ENCODE assay signal across 17 mouse cellular contexts in genomic region chr1:191668030-191668429, GRCm38 (mm10). TPM values are rescaled to one million over a fixed set of nuclear protein-coding genes. Genes with fewer than 3 reads are reported as not detected.
DNase-seq lines count a peak whose midpoint lies in the region; ATAC-seq lines count a peak whose summit lies in the region.
"Had no signal": no experiment of that assay in that cellular context is flagged by ENCODE, and none has a peak within 500 bp of the region (broad histone marks: within the 10 kb centered on the region; RNA-seq: fewer than 3 reads in every experiment).

No protein-coding gene starts in this region.

- H3K4me3 ChIP-seq in kidney, embryonic 14.5 days (ENCODE audit: low read length) = no peak overlapping the region
- H3K4me3 ChIP-seq in intestine, embryonic 15.5 days (replicated peaks) = no peak overlapping the region
- H3K4me3 ChIP-seq in forebrain, embryonic 14.5 days (ENCODE audit: low read depth, low read length) = no peak overlapping the region
- H3K4me3 ChIP-seq: erythroblast, embryonic 14.5 days; heart, embryonic 13.5 days; hindbrain, embryonic 10.5 days; left cerebral cortex, adult 2 months had no signal

- H3K9ac ChIP-seq in kidney, embryonic 14.5 days (ENCODE audit: low read depth, low read length) = no peak overlapping the region
- H3K9ac ChIP-seq in intestine, embryonic 15.5 days = no peak overlapping the region
- H3K9ac ChIP-seq in forebrain, embryonic 14.5 days (ENCODE audit: low read length) = no peak overlapping the region
- H3K9ac ChIP-seq: heart, embryonic 13.5 days had no signal

- H3K9me3 ChIP-seq in kidney, embryonic 14.5 days (ENCODE audit: control insufficient read depth, low read length) = no peaks in the 10 kb centered on the region
- H3K9me3 ChIP-seq in intestine, embryonic 15.5 days = no peaks in the 10 kb centered on the region
- no peaks in the 10 kb centered on the region for H3K9me3 ChIP-seq in forebrain, embryonic 14.5 days (replicated peaks; ENCODE audit: control insufficient read depth, low read length)
- H3K9me3 ChIP-seq: heart, embryonic 13.5 days; hindbrain, embryonic 10.5 days had no signal

- no peak overlapping the region for H3K27ac ChIP-seq in kidney, embryonic 14.5 days (ENCODE audit: low read depth, low read length)
- H3K27ac ChIP-seq in intestine, embryonic 15.5 days = peak overlapping the region; percentile 3; the same call in 1 of the 2 replicates
- H3K27ac ChIP-seq in forebrain, embryonic 14.5 days (ENCODE audit: low read depth, low read length) = no peak overlapping the region
- H3K27ac ChIP-seq: heart, embryonic 13.5 days; hindbrain, embryonic 10.5 days; left cerebral cortex, adult 2 months had no signal

- WGBS in kidney, embryonic 14.5 days = 54% methylated on average over 9 of the region's 9 CpGs
- 51% methylated on average over 9 of the region's 9 CpGs for WGBS in intestine, embryonic 15.5 days
- WGBS in forebrain, embryonic 14.5 days = 90% methylated on average over 9 of the region's 9 CpGs

- H3K36me3 ChIP-seq in kidney, embryonic 14.5 days (ENCODE audit: control insufficient read depth, insufficient read depth, low read length) = no peaks in the 10 kb centered on the region
- H3K36me3 ChIP-seq in intestine, embryonic 15.5 days = no peaks in the 10 kb centered on the region
- H3K36me3 ChIP-seq in forebrain, embryonic 14.5 days (ENCODE audit: control insufficient read depth, insufficient read depth, low read length) = no peaks in the 10 kb centered on the region
- H3K36me3 ChIP-seq: heart, embryonic 13.5 days; hindbrain, embryonic 10.5 days had no signal

- no peak for DNase-seq in kidney, adult 18-20 months
- DNase-seq in thymus, postnatal 0 days (ENCODE audit: low spot score) = peak; percentile 5
- no peak for DNase-seq in thymus, postnatal 25 days
- peak; percentile 29 for DNase-seq in thymus, postnatal 4 days
- DNase-seq in forebrain, embryonic 14.5 days (ENCODE audit: low spot score) = no peak
- DNase-seq in layer of hippocampus, adult 8-10 months (ENCODE audit: low spot score in 2 of 2) = no peak
- DNase-seq: cerebellum, adult 11-12 months; gastrocnemius, postnatal 36 days; lung, postnatal 10 days had no signal

- H3K4me1 ChIP-seq in kidney, embryonic 14.5 days (ENCODE audit: control insufficient read depth, insufficient read depth, low read length) = peaks cover 12% of the 10 kb centered on the region
- H3K4me1 ChIP-seq in intestine, embryonic 15.5 days (replicated peaks) = no peaks in the 10 kb centered on the region
- H3K4me1 ChIP-seq in forebrain, embryonic 14.5 days (ENCODE audit: control insufficient read depth, insufficient read depth, low read length) = no peaks in the 10 kb centered on the region
- H3K4me1 ChIP-seq: heart, embryonic 13.5 days; hindbrain, embryonic 10.5 days had no signal

- 0 out of 2 replicates have a peak overlapping the region, but pooled peaks have one; percentile 5 for H3K4me2 ChIP-seq in kidney, embryonic 14.5 days (replicated peaks; ENCODE audit: low read depth, low read length)
- no peak overlapping the region for H3K4me2 ChIP-seq in intestine, embryonic 15.5 days (replicated peaks)
- H3K4me2 ChIP-seq in forebrain, embryonic 14.5 days (ENCODE audit: low read length) = no peak overlapping the region
- H3K4me2 ChIP-seq: heart, embryonic 13.5 days; liver, embryonic 11.5 days; midbrain, embryonic 11.5 days had no signal

- peak; percentile 57 for ATAC-seq in kidney, embryonic 14.5 days (ENCODE audit: low FRiP score, low TSS enrichment)
- ATAC-seq in intestine, embryonic 15.5 days = peak; percentile 74
- ATAC-seq in forebrain, embryonic 14.5 days = no peak

- H3K27me3 ChIP-seq in kidney, embryonic 14.5 days (ENCODE audit: control insufficient read depth, insufficient read depth, low read length) = no peaks in the 10 kb centered on the region
- no peaks in the 10 kb centered on the region for H3K27me3 ChIP-seq in intestine, embryonic 15.5 days (replicated peaks)
- no peaks in the 10 kb centered on the region for H3K27me3 ChIP-seq in forebrain, embryonic 14.5 days (replicated peaks; ENCODE audit: control insufficient read depth, insufficient read depth, low read length)
- H3K27me3 ChIP-seq: heart, embryonic 13.5 days had no signal

RNA-seq across cellular contexts. Expression of gene Lpgat1, which starts 49.6 kb away (rescaled TPM):
- 23.8 and 30.4 TPM in 2 replicates for polyA plus RNA-seq in kidney, embryonic 14.5 days (2014; fragmentation: Nextera tagmentation; extraction: Ambion mirVana)
- 17.7 and 18.0 TPM in 2 replicates for polyA plus RNA-seq in thymus, postnatal 0 days (2015; fragmentation: Nextera tagmentation; extraction: Ambion mirVana)
- 31.2 and 37.2 TPM in 2 replicates for polyA plus RNA-seq in intestine, embryonic 15.5 days (2015; fragmentation: Nextera tagmentation; extraction: Ambion mirVana)
- 24.6 and 34.3 TPM in 2 replicates for polyA plus RNA-seq in forebrain, embryonic 14.5 days (2014; fragmentation: Nextera tagmentation; extraction: Ambion mirVana)
- 100 to 1,000 TPM; 123 to 147 (median 134) TPM for total RNA-seq in layer of hippocampus, adult 8-10 months (2022)

Comparison
In these comparisons a context has a peak if more than half of its experiments do, and no peak if none do; other contexts are left out.
1. DNase-seq: peak in thymus, postnatal 0 days (single experiment) and thymus, postnatal 4 days (single experiment); none in kidney, adult 18-20 months (single experiment), thymus, postnatal 25 days (single experiment), forebrain, embryonic 14.5 days (single experiment) and layer of hippocampus, adult 8-10 months (0 of 2).